Mouse (Mus musculus): ENCODE results near the gene Slc51a. TPM values are rescaled to one million over a fixed set of nuclear protein-coding genes. Genes with fewer than 3 reads are reported as not detected.

The Slc51a gene
- polyA plus RNA-seq, 1 experiment from 2014 or later = 0.47 TPM

- Histone ChIP-seq H3K9me3 (ENCODE audit: control insufficient read depth, low read length) (no peaks in the 10 kb centered on the region), H3K36me3 (replicated peaks; ENCODE audit: control insufficient read depth, insufficient read depth) (no peaks in the 10 kb centered on the region), H3K9ac (peak overlapping the region; percentile 89), H3K4me3 (replicated peaks; ENCODE audit: low read length) (peak overlapping the region; percentile 89), H3K27me3 (ENCODE audit: control insufficient read depth, insufficient read depth, low read length) (no peaks in the 10 kb centered on the region), H3K4me1 (replicated peaks; ENCODE audit: control insufficient read depth, insufficient read depth, low read length) (peaks cover 16% of the 10 kb centered on the region), H3K4me2 (replicated peaks) (peak overlapping the region; percentile 87), H3K27ac (peak overlapping the region; percentile 91)
- WGBS = 1% methylated on average over 28 of the region's 28 CpGs
- DNase-seq (ENCODE audit: low spot score) (peak; percentile 24), ATAC-seq (ENCODE audit: low FRiP score) (peak; percentile 77)
Observed at GRCm38 (mm10) chr16:32431047-32431591, 56.6 kb downstream of the Slc51a start.

- Histone ChIP-seq H3K27ac (peak within 1 kb of the TSS; percentile 91), H3K4me2 (replicated peaks) (peak within 1 kb of the TSS; percentile 87), H3K4me3 (replicated peaks; ENCODE audit: low read length) (peak within 1 kb of the TSS; percentile 89), H3K9me3 (ENCODE audit: control insufficient read depth, low read length) (no peaks in the 10 kb centered on the region), H3K27me3 (ENCODE audit: control insufficient read depth, insufficient read depth, low read length) (no peaks in the 10 kb centered on the region), H3K9ac (peak within 1 kb of the TSS; percentile 89), H3K4me1 (replicated peaks; ENCODE audit: control insufficient read depth, insufficient read depth, low read length) (peaks cover 16% of the 10 kb centered on the region), H3K36me3 (replicated peaks; ENCODE audit: control insufficient read depth, insufficient read depth) (no peaks in the 10 kb centered on the region)
- WGBS = under 1% methylated on average over 54 of the region's 54 CpGs
- ATAC-seq (ENCODE audit: low FRiP score) = peak; percentile 99
- DNase-seq (ENCODE audit: low spot score) = peak; percentile 87
Observed at GRCm38 (mm10) chr16:32430474-32431046, 57.1 kb downstream of the Slc51a start, which contains the start of gene Pcyt1a. Gene Pcyt1a, plus strand, starts transcription at chr16:32430921.

GRCm38 (mm10) chr16:32427506-32427905 lies 60.2 kb downstream of the Slc51a start:
- Histone ChIP-seq H3K4me2 (replicated peaks) (no peak overlapping the region), H3K27ac (no peak overlapping the region), H3K9ac (no peak overlapping the region), H3K4me3 (replicated peaks; ENCODE audit: low read length) (no peak overlapping the region), H3K4me1 (replicated peaks; ENCODE audit: control insufficient read depth, insufficient read depth, low read length) (peaks cover 16% of the 10 kb centered on the region), H3K27me3 (ENCODE audit: control insufficient read depth, insufficient read depth, low read length) (no peaks in the 10 kb centered on the region), H3K9me3 (ENCODE audit: control insufficient read depth, low read length) (no peaks in the 10 kb centered on the region), H3K36me3 (replicated peaks; ENCODE audit: control insufficient read depth, insufficient read depth) (no peaks in the 10 kb centered on the region)
- 89% methylated on average over 3 of the region's 3 CpGs for WGBS
- no peak for DNase-seq (ENCODE audit: low spot score)
- ATAC-seq (ENCODE audit: low FRiP score) = no peak

Other genes with a start within 250 kb of the Slc51a start
- gene Fbxo45, start 240.7 kb downstream of the Slc51a start, polyA plus RNA-seq (2014; fragmentation: Nextera tagmentation; extraction: Ambion mirVana) = 19.0 and 20.3 TPM in 2 replicates
- 11.0 and 15.6 TPM in 2 replicates for gene Wdr53, start 240.7 kb downstream of the Slc51a start, polyA plus RNA-seq (2014; fragmentation: Nextera tagmentation; extraction: Ambion mirVana)
- gene Smco1, start 216.4 kb downstream of the Slc51a start, polyA plus RNA-seq (2014; fragmentation: Nextera tagmentation; extraction: Ambion mirVana) = 0.19 TPM in 1 of 2 replicates, not detected in the other
- gene Rnf168, start 210.4 kb downstream of the Slc51a start, polyA plus RNA-seq (2014; fragmentation: Nextera tagmentation; extraction: Ambion mirVana) = 23.2 and 28.0 TPM in 2 replicates
- 23.4 and 23.8 TPM in 2 replicates for gene Ubxn7, start 155.6 kb downstream of the Slc51a start, polyA plus RNA-seq (2014; fragmentation: Nextera tagmentation; extraction: Ambion mirVana)
- not detected in 2 replicates for gene Tm4sf19, start 87.4 kb downstream of the Slc51a start, polyA plus RNA-seq (2014; fragmentation: Nextera tagmentation; extraction: Ambion mirVana)
- 37.5 and 49.7 TPM in 2 replicates for gene Tctex1d2, start 68.2 kb downstream of the Slc51a start, polyA plus RNA-seq (2014; fragmentation: Nextera tagmentation; extraction: Ambion mirVana)
- 53.1 and 54.5 TPM in 2 replicates for gene Pcyt1a, start 57.0 kb downstream of the Slc51a start, polyA plus RNA-seq (2014; fragmentation: Nextera tagmentation; extraction: Ambion mirVana)
- gene Zdhhc19, start 8.4 kb upstream of the Slc51a start, polyA plus RNA-seq (2014; fragmentation: Nextera tagmentation; extraction: Ambion mirVana) = not detected in 2 replicates
- gene Tfrc, start 121.0 kb upstream of the Slc51a start, polyA plus RNA-seq (2014; fragmentation: Nextera tagmentation; extraction: Ambion mirVana) = 54.0 and 65.1 TPM in 2 replicates
- 17.4 and 20.0 TPM in 2 replicates for gene Tnk2, start 156.0 kb upstream of the Slc51a start, polyA plus RNA-seq (2014; fragmentation: Nextera tagmentation; extraction: Ambion mirVana)
- not detected in 2 replicates for gene Muc4, start 248.0 kb upstream of the Slc51a start, polyA plus RNA-seq (2014; fragmentation: Nextera tagmentation; extraction: Ambion mirVana)